Mouse (Mus musculus) adrenal gland, adult 8-10 months (tissue): ENCODE results near the gene Kcnj13. TPM values are rescaled to one million over a fixed set of nuclear protein-coding genes. Genes with fewer than 3 reads are reported as not detected.

Experiments
- DNase-seq: peaks from one replicate; pipeline ENCODE4 v3.0.0; 2022
- total RNA-seq, 4 experiments: library from RNA; stranded (reverse); gene quantifications; 2 replicates each; pipeline ENCODE4 v1.2.4; 2022

Kcnj13 gene
- total RNA-seq: under 1 TPM in 1 of 4 experiments, not detected in 3; 0.38 TPM

GRCm38 (mm10) chr1:87394594-87394993 lies at the start of gene Kcnj13:
Gene Kcnj13, minus strand, starts transcription at chr1:87394729.
- no peak for DNase-seq

DNA sequence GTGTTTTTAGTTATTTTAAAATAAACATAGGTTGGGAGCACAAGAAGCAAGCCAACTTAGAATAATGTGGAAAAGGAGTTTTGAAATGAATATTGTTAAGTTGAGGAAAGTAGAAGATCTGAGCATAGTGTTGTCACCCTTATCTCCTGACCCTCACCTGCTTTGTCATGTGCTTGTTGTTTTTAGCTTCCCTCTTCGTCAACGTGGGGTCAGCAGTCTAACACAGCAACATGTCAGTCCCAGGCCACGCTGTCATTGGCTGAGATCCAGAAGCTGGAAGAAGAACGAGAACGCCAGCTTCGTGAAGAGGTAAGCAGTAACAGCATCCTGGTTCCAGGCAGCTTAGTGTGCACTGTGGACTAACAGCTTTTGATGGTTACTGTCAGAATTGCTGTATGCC lies 42.1 kb upstream of the Kcnj13 start:
- no peak for DNase-seq

DNA sequence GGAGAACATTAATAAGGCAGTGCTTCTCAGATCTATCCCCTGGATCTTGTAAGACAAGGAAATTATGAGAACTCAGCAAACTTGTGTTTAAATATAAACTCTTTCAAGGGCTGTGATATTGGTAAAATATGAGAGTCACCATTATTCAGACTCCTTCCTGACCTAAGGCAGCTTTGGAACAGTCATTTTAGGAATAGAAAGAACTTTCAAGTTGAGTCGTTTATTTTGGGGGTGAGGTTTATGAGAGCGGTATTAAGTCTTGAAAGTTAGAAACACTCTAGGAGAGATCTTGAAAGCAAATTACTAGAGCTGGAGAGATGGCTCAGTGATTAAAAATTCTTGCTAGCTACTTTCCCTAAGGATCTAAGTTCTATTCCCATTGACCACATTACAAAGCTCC lies 40.6 kb upstream of the Kcnj13 start:
- DNase-seq: no peak

- DNase-seq: no peak
These were observed 24.2 kb upstream of the Kcnj13 start for GRCm38 (mm10) chr1:87418733-87419132.

GRCm38 (mm10) chr1:87409380-87409779 lies 14.9 kb upstream of the Kcnj13 start:
- DNase-seq: no peak

DNA sequence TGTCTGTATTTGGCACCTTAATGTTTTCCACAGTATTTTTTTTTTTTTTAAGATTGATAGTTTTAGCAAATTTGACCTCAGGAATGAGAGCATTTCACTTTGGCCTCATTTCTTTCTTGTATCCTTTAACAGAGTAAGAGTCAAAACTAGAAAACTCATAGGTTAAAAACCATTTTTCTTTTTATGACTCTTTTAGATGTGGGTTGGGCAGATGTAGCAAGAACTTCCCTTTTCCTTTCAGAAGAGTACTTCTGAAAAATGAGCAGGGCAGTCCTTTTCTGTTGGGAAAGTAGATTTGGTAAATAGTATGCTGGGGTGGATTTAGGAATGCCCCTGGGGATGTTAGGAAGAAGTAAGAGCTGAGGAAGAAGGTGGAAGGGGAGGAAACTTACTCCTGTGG lies 11.5 kb upstream of the Kcnj13 start:
- no peak for DNase-seq

GRCm38 (mm10) chr1:87404710-87405109 lies 10.2 kb upstream of the Kcnj13 start:
- DNase-seq: no peak

- DNase-seq: no peak
These were observed 2.5 kb upstream of the Kcnj13 start for GRCm38 (mm10) chr1:87396923-87397586.

GRCm38 (mm10) chr1:87393444-87394195 lies 909 bp downstream of the Kcnj13 start:
- DNase-seq: no peak

GRCm38 (mm10) chr1:87386436-87387092 lies 8.0 kb downstream of the Kcnj13 start:
- no peak for DNase-seq

- DNase-seq: no peak
These were observed 13.4 kb downstream of the Kcnj13 start for GRCm38 (mm10) chr1:87381152-87381551.

DNA sequence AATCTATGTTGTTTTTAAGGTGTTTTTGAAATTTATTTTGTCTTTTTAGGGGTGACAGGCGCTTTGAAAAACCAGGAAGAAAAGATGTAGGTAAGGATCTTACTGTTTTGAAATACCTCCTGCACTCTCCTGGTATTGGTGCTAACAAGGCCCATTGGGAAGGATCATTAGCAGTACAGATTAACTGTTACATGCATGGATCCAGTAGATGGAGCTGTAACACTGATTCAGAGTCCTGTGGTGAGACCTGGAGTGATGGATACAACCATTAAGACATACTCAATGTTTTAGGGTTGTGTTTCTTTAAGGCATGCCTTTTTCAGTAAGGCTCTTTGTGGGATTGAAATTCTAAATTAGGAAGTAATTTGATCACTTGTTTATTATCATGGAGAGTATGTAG lies 14.6 kb downstream of the Kcnj13 start:
- DNase-seq: no peak

GRCm38 (mm10) chr1:87378024-87378560 lies 16.4 kb downstream of the Kcnj13 start:
- no peak for DNase-seq

GRCm38 (mm10) chr1:87360276-87360675 lies 34.3 kb downstream of the Kcnj13 start:
- DNase-seq: no peak

DNA sequence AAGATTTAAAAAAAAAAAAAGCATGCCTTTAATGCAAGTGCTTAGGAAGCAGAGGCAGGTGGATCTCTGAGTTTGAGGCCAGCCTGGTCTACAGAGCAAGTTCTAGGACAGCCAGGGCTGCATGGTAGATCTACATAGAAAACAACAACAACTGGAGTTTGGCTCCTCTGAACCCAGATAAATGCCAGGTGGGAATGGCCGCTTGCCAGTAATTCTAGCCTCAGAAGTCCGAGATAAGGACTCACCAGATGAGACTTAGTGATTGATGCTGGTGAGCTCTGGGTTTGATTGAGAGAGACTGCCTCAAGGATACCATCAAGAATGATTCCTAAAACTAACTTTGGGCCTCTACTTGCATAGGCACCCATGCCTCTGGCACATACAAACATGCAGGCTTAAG lies 44.0 kb downstream of the Kcnj13 start:
- no peak for DNase-seq

Other genes with a start within 250 kb of the Kcnj13 start
- 10 to 100 TPM in 1 of 4 experiments, 1 to 10 TPM in 1, under 1 TPM in 2; 0.44 to 10.2 (median 4.1) TPM for gene Ecel1, start 238.2 kb downstream of the Kcnj13 start, total RNA-seq
- gene Prss56, start 211.4 kb downstream of the Kcnj13 start, total RNA-seq: not detected
- not detected for gene Chrnd, start 204.1 kb downstream of the Kcnj13 start, total RNA-seq
- not detected for gene Chrng, start 190.1 kb downstream of the Kcnj13 start, total RNA-seq
- 10 to 100 TPM; 69.8 to 78.4 (median 73.4) TPM for gene Eif4e2, start 180.8 kb downstream of the Kcnj13 start, total RNA-seq
- 100 to 1,000 TPM; 293 to 561 (median 377) TPM for gene Efhd1, start 130.4 kb downstream of the Kcnj13 start, total RNA-seq
- gene Gigyf2, start 67.7 kb downstream of the Kcnj13 start, total RNA-seq: 100 to 1,000 TPM in 2 of 4 experiments, 10 to 100 TPM in 2; 87.7 to 132 (median 106) TPM
- gene Snorc, start 75.5 kb upstream of the Kcnj13 start, total RNA-seq: not detected
- gene Neu2, start 115.2 kb upstream of the Kcnj13 start, total RNA-seq: not detected
- gene Ngef, start 179.1 kb upstream of the Kcnj13 start, total RNA-seq: under 1 TPM; 0.20 to 0.95 (median 0.52) TPM
- gene Inpp5d, start 225.6 kb upstream of the Kcnj13 start, total RNA-seq: 10 to 100 TPM; 16.8 to 37.9 (median 21.4) TPM